Mouse (Mus musculus) forebrain, embryonic 14.5 days (tissue): Measurements from ENCODE around the gene Rbm47. TPM values are rescaled to one million over a fixed set of nuclear protein-coding genes. Genes with fewer than 3 reads are reported as not detected.

ENCODE experiments used
- ATAC-seq: fragments of 200-750 bp; cut with Nextera tagmentation; 2 replicates; pipeline ENCODE4 v1.8.0; 2017; ENCODE audit warnings: mild to moderate bottlenecking, moderate library complexity
- DNase-seq: peaks from one replicate; pipeline ENCODE4 v3.0.0-alpha.2; 2015; ENCODE audit warnings: low spot score
- H3K27ac ChIP-seq: fragments of 300-500 bp; sonication (generic); 2 replicates; pipeline ENCODE4 v1.5.1; 2014; ENCODE audit warnings: low read depth, mild to moderate bottlenecking, control low read depth, low read length, moderate library complexity
- H3K27me3 ChIP-seq: fragments of 300-500 bp; sonication (generic); replicated peaks from 2 replicates; pipeline ENCODE4 v1.6.1; 2014; ENCODE audit warnings: low read length, control low read depth, mixed read lengths; ENCODE audit not compliant: control insufficient read depth, insufficient read depth
- H3K36me3 ChIP-seq: fragments of 300-500 bp; sonication (generic); 2 replicates; pipeline ENCODE4 v1.6.1; 2014; ENCODE audit warnings: low read length, control low read depth; ENCODE audit not compliant: control insufficient read depth, insufficient read depth
- H3K4me1 ChIP-seq: fragments of 300-500 bp; sonication (generic); 2 replicates; pipeline ENCODE4 v1.6.1; 2014; ENCODE audit warnings: antibody characterized with exemption, low read length, control low read depth; ENCODE audit not compliant: control insufficient read depth, insufficient read depth
- H3K4me2 ChIP-seq: fragments of 300-500 bp; sonication (generic); 2 replicates; pipeline ENCODE4 v1.6.1; 2014; ENCODE audit warnings: mild to moderate bottlenecking, control low read depth, low read length
- H3K4me3 ChIP-seq: fragments of 300-500 bp; sonication (generic); 2 replicates; pipeline ENCODE4 v1.5.1; 2014; ENCODE audit warnings: low read depth, low read length, control low read depth
- H3K9ac ChIP-seq: fragments of 300-500 bp; sonication (generic); 2 replicates; pipeline ENCODE4 v1.6.1; 2014; ENCODE audit warnings: mild to moderate bottlenecking, low read length, control low read depth, moderate library complexity
- H3K9me3 ChIP-seq: fragments of 300-500 bp; sonication (generic); replicated peaks from 2 replicates; pipeline ENCODE4 v1.6.1; 2016; ENCODE audit warnings: low read length, control low read depth, mixed read lengths; ENCODE audit not compliant: control insufficient read depth
- WGBS: fragments of 180-500 bp; shearing (Covaris S2); extraction: QIAGEN DNeasy Blood & Tissue Kit; methylation state at CpG from one replicate; pipeline ENCODE4 v1.1.7; 2014; 5-methylcytosine and 5-hydroxymethylcytosine counted together
- microRNA-seq: library from miRNA; unstranded; fragments of <30 nt; microRNA quantifications from one replicate; pipeline ENCODE4, GENCODE M21; 2016
- polyA plus RNA-seq: library from polyadenylated mRNA; unstranded; fragments of >200 nt; fragmentation: Nextera tagmentation; extraction: Ambion mirVana; gene quantifications from 2 replicates; pipeline ENCODE4 v1.2.1, GENCODE M21; 2014

The Rbm47 gene
- polyA plus RNA-seq, 1 experiment from 2014 or later: 2.2 TPM

DNA sequence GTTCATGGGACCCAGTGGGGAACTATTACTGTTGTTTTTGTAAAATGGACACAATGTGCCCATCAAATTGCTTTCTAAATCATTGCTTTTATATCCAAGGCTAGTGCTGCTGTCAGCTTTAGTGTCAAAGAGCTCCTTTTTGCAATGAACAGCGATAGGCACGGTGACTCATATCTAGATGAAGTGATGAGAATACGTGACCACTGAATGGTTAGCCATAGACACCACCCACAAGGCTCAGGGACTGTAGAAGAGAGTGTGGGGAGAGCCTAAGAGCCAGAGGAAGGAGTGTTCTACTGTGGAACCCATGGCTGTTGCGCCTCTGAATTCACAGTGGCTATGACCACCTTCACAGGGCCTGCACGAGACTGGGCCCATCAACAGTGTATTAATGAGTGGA is 186.5 kb downstream of the Rbm47 start:
- Histone ChIP-seq H3K27ac (no peak overlapping the region), H3K4me3 (no peak overlapping the region), H3K4me2 (no peak overlapping the region), H3K9ac (no peak overlapping the region), H3K36me3 (no peaks in the 10 kb centered on the region), H3K4me1 (no peaks in the 10 kb centered on the region), H3K9me3 (no peaks in the 10 kb centered on the region), H3K27me3 (no peaks in the 10 kb centered on the region)
- WGBS: 91% methylated on average over 5 of the region's 5 CpGs
- DNase-seq (no peak), ATAC-seq (no peak)

DNA sequence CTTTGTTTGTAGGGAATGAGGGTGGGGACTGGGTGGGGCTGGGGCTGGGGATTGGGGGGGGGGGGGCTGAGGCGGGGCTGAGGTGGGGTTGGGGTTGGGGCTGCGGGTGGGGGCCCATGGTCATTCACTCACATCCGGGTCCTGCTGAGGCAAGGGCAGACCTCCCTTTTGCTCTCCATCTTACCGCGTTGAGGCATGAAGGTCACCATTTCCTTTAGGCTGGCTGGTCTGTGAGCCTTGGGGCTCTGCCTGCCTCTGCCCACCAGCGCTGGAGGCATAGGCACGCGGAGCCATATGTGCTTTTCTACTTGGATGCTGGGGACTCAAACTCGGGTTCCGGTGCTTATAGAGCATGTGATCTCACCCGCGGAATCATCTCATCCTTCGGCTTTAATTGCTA is 197.2 kb downstream of the Rbm47 start:
- Histone ChIP-seq H3K4me1 (no peaks in the 10 kb centered on the region), H3K9ac (no peak overlapping the region), H3K9me3 (no peaks in the 10 kb centered on the region), H3K27ac (no peak overlapping the region), H3K27me3 (no peaks in the 10 kb centered on the region), H3K4me3 (no peak overlapping the region), H3K36me3 (no peaks in the 10 kb centered on the region), H3K4me2 (no peak overlapping the region)
- ATAC-seq (no peak), DNase-seq (no peak)
- 92% methylated on average over 13 of the region's 13 CpGs for WGBS

GRCm38 (mm10) chr5:65973189-65973588 is 199.7 kb downstream of the Rbm47 start:
- no peaks in the 10 kb centered on the region for H3K4me1 ChIP-seq
- no peaks in the 10 kb centered on the region for H3K27me3 ChIP-seq
- H3K4me2 ChIP-seq: no peak overlapping the region
- 79% methylated on average over 2 of the region's 2 CpGs for WGBS
- ATAC-seq: no peak
- no peaks in the 10 kb centered on the region for H3K36me3 ChIP-seq
- H3K4me3 ChIP-seq: no peak overlapping the region
- no peak overlapping the region for H3K9ac ChIP-seq
- no peaks in the 10 kb centered on the region for H3K9me3 ChIP-seq
- no peak overlapping the region for H3K27ac ChIP-seq
- DNase-seq: no peak

DNA sequence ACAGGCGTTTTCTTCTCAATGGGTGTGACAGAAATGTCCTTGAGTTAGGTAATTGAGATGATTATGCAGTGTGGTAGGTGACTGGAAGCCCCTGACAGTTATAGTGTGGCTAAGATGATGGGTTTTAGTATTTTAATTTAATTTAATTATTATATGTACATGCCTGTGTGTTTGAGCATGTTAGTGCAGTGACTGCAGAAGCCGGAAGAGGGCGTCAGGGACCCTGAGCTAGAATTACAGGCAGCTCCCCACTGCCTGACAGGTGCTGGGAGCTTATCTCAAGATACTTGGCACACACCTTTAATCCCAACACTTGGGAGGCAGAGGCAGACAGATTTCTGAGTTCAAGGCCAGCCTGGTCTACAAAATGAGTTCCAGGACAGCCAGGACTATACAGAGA is 204.9 kb downstream of the Rbm47 start:
- Histone ChIP-seq H3K4me2 (no peak overlapping the region), H3K27ac (no peak overlapping the region), H3K36me3 (no peaks in the 10 kb centered on the region), H3K4me3 (no peak overlapping the region), H3K9ac (no peak overlapping the region), H3K4me1 (no peaks in the 10 kb centered on the region), H3K9me3 (no peaks in the 10 kb centered on the region), H3K27me3 (no peaks in the 10 kb centered on the region)
- no peak for ATAC-seq
- DNase-seq: no peak
- 92% methylated on average over 3 of the region's 3 CpGs for WGBS

GRCm38 (mm10) chr5:65967091-65967490 is 205.8 kb downstream of the Rbm47 start:
- Histone ChIP-seq H3K4me3 (no peak overlapping the region), H3K4me2 (no peak overlapping the region), H3K36me3 (no peaks in the 10 kb centered on the region), H3K9me3 (no peaks in the 10 kb centered on the region), H3K9ac (no peak overlapping the region), H3K27ac (no peak overlapping the region), H3K4me1 (no peaks in the 10 kb centered on the region), H3K27me3 (no peaks in the 10 kb centered on the region)
- 68% methylated on average over 12 of the region's 12 CpGs for WGBS
- ATAC-seq: no peak
- no peak for DNase-seq

Small RNA genes within 50 kb of the gene (microRNA-seq; reads per million reads assigned to microRNA genes)
- gene Gm25952: not detected

Other genes with a start within 250 kb of the Rbm47 start
- not detected in 2 replicates for gene Chrna9, start 238.2 kb downstream of the Rbm47 start, polyA plus RNA-seq
- not detected in 2 replicates for gene 9130230L23Rik, start 168.8 kb downstream of the Rbm47 start, polyA plus RNA-seq
- 0.74 and 1.2 TPM in 2 replicates for gene Nsun7, start 86.8 kb upstream of the Rbm47 start, polyA plus RNA-seq